Mouse (Mus musculus): ENCODE results near the gene Cux2. TPM values are rescaled to one million over a fixed set of nuclear protein-coding genes. Genes with fewer than 3 reads are reported as not detected.

Cux2 gene
- polyA plus RNA-seq, 1 experiment: 3.6 TPM

DNA sequence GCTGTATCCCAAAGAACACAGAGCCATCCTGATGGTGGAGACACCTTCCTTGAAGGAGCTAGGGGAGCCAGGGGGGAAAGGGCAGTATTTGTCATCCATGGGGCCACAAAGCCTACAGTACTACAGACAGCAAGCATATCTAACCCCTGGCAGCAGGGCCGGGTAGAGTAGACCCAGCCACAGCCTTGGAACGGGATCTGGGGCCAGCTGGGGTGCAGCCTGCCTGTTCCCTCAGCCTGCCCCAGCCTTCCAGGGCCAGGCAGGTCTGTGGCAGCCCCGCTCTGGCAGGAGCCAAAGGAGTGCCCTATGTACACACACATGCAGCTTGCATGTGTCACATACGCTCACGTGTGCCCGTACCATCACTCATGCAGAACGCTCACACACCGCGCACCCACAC is 48.6 kb downstream of the Cux2 start:
- Histone ChIP-seq H3K4me1 (ENCODE audit: control insufficient read depth, insufficient read depth, low read length) (no peaks in the 10 kb centered on the region), H3K27me3 (replicated peaks; ENCODE audit: control insufficient read depth, insufficient read depth, low read length) (no peaks in the 10 kb centered on the region), H3K36me3 (ENCODE audit: control insufficient read depth, insufficient read depth, low read length) (no peaks in the 10 kb centered on the region), H3K27ac (ENCODE audit: insufficient read depth, low read depth, low read length) (no peak overlapping the region), H3K4me3 (ENCODE audit: insufficient read depth, low read depth, low read length) (no peak overlapping the region)
- DNase-seq: no peak
- WGBS: 88% methylated on average over 9 of the region's 9 CpGs
- TF ChIP-seq POLR2A (IDR thresholded peaks at IDR 0.05; ENCODE audit: low read depth, low read length) (no peak), CTCF (conservative IDR thresholded peaks at IDR 0.05; ENCODE audit: insufficient read depth, insufficient read length, low read depth, low read length) (no peak)

DNA sequence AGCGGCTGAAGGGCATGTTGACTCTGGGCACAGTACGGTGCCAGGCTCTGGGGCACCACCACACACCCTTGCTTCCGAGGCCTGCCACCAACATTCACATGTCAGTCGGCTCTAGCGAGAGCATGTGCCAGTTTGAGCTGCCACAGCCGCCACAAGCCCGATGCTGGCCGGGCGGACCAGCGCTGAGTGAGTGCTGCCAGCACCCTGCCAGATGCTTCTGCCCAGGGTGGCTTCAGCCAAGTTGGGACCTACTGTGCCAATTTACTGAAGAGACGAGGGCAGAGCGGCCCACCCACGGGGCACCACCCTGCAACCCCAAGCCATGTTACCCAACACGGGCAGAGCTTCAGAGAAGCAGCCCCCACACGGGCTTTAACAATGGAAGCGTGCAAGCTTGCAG is 49.5 kb downstream of the Cux2 start:
- WGBS: 77% methylated on average over 16 of the region's 16 CpGs
- no peak for DNase-seq
- Histone ChIP-seq H3K4me3 (ENCODE audit: insufficient read depth, low read depth, low read length) (no peak overlapping the region), H3K27me3 (replicated peaks; ENCODE audit: control insufficient read depth, insufficient read depth, low read length) (no peaks in the 10 kb centered on the region), H3K27ac (ENCODE audit: insufficient read depth, low read depth, low read length) (no peak overlapping the region), H3K36me3 (ENCODE audit: control insufficient read depth, insufficient read depth, low read length) (no peaks in the 10 kb centered on the region), H3K4me1 (ENCODE audit: control insufficient read depth, insufficient read depth, low read length) (no peaks in the 10 kb centered on the region)
- TF ChIP-seq CTCF (conservative IDR thresholded peaks at IDR 0.05; ENCODE audit: insufficient read depth, insufficient read length, low read depth, low read length) (no peak), POLR2A (IDR thresholded peaks at IDR 0.05; ENCODE audit: low read depth, low read length) (no peak)

DNA sequence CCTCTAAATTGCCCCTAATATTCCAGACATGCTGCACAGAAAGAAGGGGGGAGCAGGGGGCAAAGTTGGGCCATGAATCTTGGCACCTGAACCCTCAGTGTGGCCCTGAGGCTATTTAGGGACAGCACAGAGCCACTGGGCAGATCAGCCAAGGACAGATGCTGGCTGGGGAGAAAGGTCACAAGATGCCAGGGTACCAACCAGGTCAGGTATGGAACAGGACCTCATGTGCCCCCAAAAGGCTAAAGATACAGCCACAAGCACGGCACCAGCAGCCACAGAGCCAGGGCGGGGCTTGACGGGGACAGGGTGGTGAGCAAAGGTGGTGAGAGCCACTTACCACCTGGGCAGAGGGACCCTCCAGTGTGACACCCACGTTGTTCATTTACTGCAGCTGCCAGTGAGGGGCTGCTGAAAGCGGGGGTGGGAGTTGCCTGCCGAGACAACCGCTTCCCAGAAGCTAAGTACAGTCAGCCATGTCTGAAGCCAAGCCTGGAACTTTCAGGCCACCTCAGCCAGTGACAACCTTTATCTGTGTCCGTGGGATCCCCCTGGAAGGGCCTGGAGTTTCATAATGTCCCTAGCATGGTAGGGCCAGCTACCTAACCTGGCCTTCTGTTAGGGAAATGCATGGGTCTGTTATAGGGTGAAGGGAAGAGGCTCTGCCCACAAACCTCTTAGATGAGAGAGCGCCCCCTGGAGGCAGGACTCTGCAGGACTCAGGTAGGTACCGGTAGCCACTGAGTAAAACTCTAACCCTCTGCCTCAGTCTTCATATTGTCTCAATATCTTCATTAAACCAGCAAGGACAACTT is 50.7 kb downstream of the Cux2 start:
- peak; percentile 54 for DNase-seq
- H3K27me3 ChIP-seq (replicated peaks; ENCODE audit: control insufficient read depth, insufficient read depth, low read length): no peaks in the 10 kb centered on the region
- TF ChIP-seq CTCF (conservative IDR thresholded peaks at IDR 0.05; ENCODE audit: insufficient read depth, insufficient read length, low read depth, low read length): peak; percentile 66
- TF ChIP-seq POLR2A (IDR thresholded peaks at IDR 0.05; ENCODE audit: low read depth, low read length): no peak
- no peak overlapping the region for H3K4me3 ChIP-seq (ENCODE audit: insufficient read depth, low read depth, low read length)
- 56% methylated on average over 10 of the region's 10 CpGs for WGBS
- H3K27ac ChIP-seq (ENCODE audit: insufficient read depth, low read depth, low read length): no peak overlapping the region
- H3K36me3 ChIP-seq (ENCODE audit: control insufficient read depth, insufficient read depth, low read length): no peaks in the 10 kb centered on the region
- H3K4me1 ChIP-seq (ENCODE audit: control insufficient read depth, insufficient read depth, low read length): no peaks in the 10 kb centered on the region

- H3K36me3 ChIP-seq (ENCODE audit: control insufficient read depth, insufficient read depth, low read length): no peaks in the 10 kb centered on the region
- no peak overlapping the region for H3K27ac ChIP-seq (ENCODE audit: insufficient read depth, low read depth, low read length)
- H3K27me3 ChIP-seq (replicated peaks; ENCODE audit: control insufficient read depth, insufficient read depth, low read length): no peaks in the 10 kb centered on the region
- 88% methylated on average over 7 of the region's 7 CpGs for WGBS
- H3K4me1 ChIP-seq (ENCODE audit: control insufficient read depth, insufficient read depth, low read length): no peaks in the 10 kb centered on the region
- TF ChIP-seq CTCF (conservative IDR thresholded peaks at IDR 0.05; ENCODE audit: insufficient read depth, insufficient read length, low read depth, low read length): no peak
- no peak for TF ChIP-seq POLR2A (IDR thresholded peaks at IDR 0.05; ENCODE audit: low read depth, low read length)
- DNase-seq: no peak
- no peak overlapping the region for H3K4me3 ChIP-seq (ENCODE audit: insufficient read depth, low read depth, low read length)
Measured at GRCm38 (mm10) chr5:121998281-121998680, 51.6 kb downstream of the Cux2 start.

- 68% methylated on average over 6 of the region's 6 CpGs for WGBS
- no peak overlapping the region for H3K4me3 ChIP-seq (ENCODE audit: insufficient read depth, low read depth, low read length)
- DNase-seq: no peak
- no peaks in the 10 kb centered on the region for H3K27me3 ChIP-seq (replicated peaks; ENCODE audit: control insufficient read depth, insufficient read depth, low read length)
- no peak overlapping the region for H3K27ac ChIP-seq (ENCODE audit: insufficient read depth, low read depth, low read length)
- H3K4me1 ChIP-seq (ENCODE audit: control insufficient read depth, insufficient read depth, low read length): no peaks in the 10 kb centered on the region
- no peak for TF ChIP-seq CTCF (conservative IDR thresholded peaks at IDR 0.05; ENCODE audit: insufficient read depth, insufficient read length, low read depth, low read length)
- no peak for TF ChIP-seq POLR2A (IDR thresholded peaks at IDR 0.05; ENCODE audit: low read depth, low read length)
- H3K36me3 ChIP-seq (ENCODE audit: control insufficient read depth, insufficient read depth, low read length): no peaks in the 10 kb centered on the region
Measured at GRCm38 (mm10) chr5:121996701-121997100, 53.2 kb downstream of the Cux2 start.

- WGBS: 84% methylated on average over 12 of the region's 12 CpGs
- Histone ChIP-seq H3K4me1 (ENCODE audit: control insufficient read depth, insufficient read depth, low read length) (no peaks in the 10 kb centered on the region), H3K4me3 (ENCODE audit: insufficient read depth, low read depth, low read length) (no peak overlapping the region), H3K27me3 (replicated peaks; ENCODE audit: control insufficient read depth, insufficient read depth, low read length) (no peaks in the 10 kb centered on the region), H3K27ac (ENCODE audit: insufficient read depth, low read depth, low read length) (no peak overlapping the region), H3K36me3 (ENCODE audit: control insufficient read depth, insufficient read depth, low read length) (no peaks in the 10 kb centered on the region)
- TF ChIP-seq CTCF (conservative IDR thresholded peaks at IDR 0.05; ENCODE audit: insufficient read depth, insufficient read length, low read depth, low read length) (no peak), POLR2A (IDR thresholded peaks at IDR 0.05; ENCODE audit: low read depth, low read length) (no peak)
- DNase-seq: no peak
Measured at GRCm38 (mm10) chr5:121994808-121995207, 55.1 kb downstream of the Cux2 start.

- no peak for DNase-seq
- 33% methylated on average over 6 of the region's 6 CpGs for WGBS
- TF ChIP-seq CTCF (conservative IDR thresholded peaks at IDR 0.05; ENCODE audit: insufficient read depth, insufficient read length, low read depth, low read length) (no peak), POLR2A (IDR thresholded peaks at IDR 0.05; ENCODE audit: low read depth, low read length) (no peak)
Measured at GRCm38 (mm10) chr5:121991914-121992313, 58.0 kb downstream of the Cux2 start.

More at GRCm38 (mm10) chr5:121991914-121992313, 58.0 kb downstream of the Cux2 start:
- Histone ChIP-seq H3K4me1 (ENCODE audit: control insufficient read depth, insufficient read depth, low read length) (no peaks in the 10 kb centered on the region), H3K27ac (ENCODE audit: insufficient read depth, low read depth, low read length) (no peak overlapping the region), H3K27me3 (replicated peaks; ENCODE audit: control insufficient read depth, insufficient read depth, low read length) (no peaks in the 10 kb centered on the region), H3K36me3 (ENCODE audit: control insufficient read depth, insufficient read depth, low read length) (no peaks in the 10 kb centered on the region), H3K4me3 (ENCODE audit: insufficient read depth, low read depth, low read length) (no peak overlapping the region)
